Mouse (Mus musculus) MEL (cell line): ENCODE data around the gene Tcf7l2. TPM values are rescaled to one million over a fixed set of nuclear protein-coding genes. Genes with fewer than 3 reads are reported as not detected.
A peak's percentile ranks its signal among the peaks of the same experiment; 100 is the strongest.

Source experiments
- DNase-seq: peaks from one replicate; pipeline ENCODE4 v3.0.0; 2011; ENCODE audit warnings: low read depth, low spot score
- H3K27ac ChIP-seq: 2 replicates; pipeline ENCODE4 v1.5.1; 2012; ENCODE audit warnings: low read depth, mild to moderate bottlenecking, control low read depth, low read length, moderate library complexity; ENCODE audit not compliant: control insufficient read depth
- H3K27me3 ChIP-seq, 2 experiments: fragments of 150-350 bp in 1 of 2; sonication (generic) in 1 of 2; 2 replicates each; pipeline ENCODE4 v1.6.1; 2012; ENCODE audit warnings: low read length in 2 of 2, mild to moderate bottlenecking in 2 of 2, improper control_type of control experiment in 1 of 2, moderate library complexity in 1 of 2; ENCODE audit not compliant: insufficient read depth in 2 of 2, control insufficient read depth in 1 of 2
- H3K36me3 ChIP-seq, 2 experiments: 2 replicates each; pipeline ENCODE4 v1.6.1; 2012 to 2014; ENCODE audit warnings: low read length in 2 of 2, improper control_type of control experiment in 1 of 2, inconsistent platforms in 1 of 2, mild to moderate bottlenecking in 1 of 2; ENCODE audit not compliant: insufficient read depth in 2 of 2, control insufficient read depth in 1 of 2
- H3K4me1 ChIP-seq, 2 experiments: fragments of 150-350 bp in 1 of 2; sonication (generic) in 1 of 2; 2 replicates each; pipeline ENCODE4 v1.6.1; 2012; ENCODE audit warnings: low read length in 2 of 2, improper control_type of control experiment in 1 of 2, mild to moderate bottlenecking in 1 of 2; ENCODE audit not compliant: insufficient read depth in 2 of 2, control insufficient read depth in 1 of 2
- H3K4me3 ChIP-seq, 2 experiments: fragments of 150-350 bp in 1 of 2; sonication (generic) in 1 of 2; 2 replicates each; pipeline ENCODE4 v1.5.1; 2012; ENCODE audit warnings: low read depth in 2 of 2, low read length in 2 of 2, mild to moderate bottlenecking in 2 of 2, moderate library complexity in 2 of 2, control low read depth in 1 of 2, improper control_type of control experiment in 1 of 2; ENCODE audit not compliant: control insufficient read depth in 1 of 2, insufficient read depth in 1 of 2
- H3K79me2 ChIP-seq: 2 replicates; pipeline ENCODE4 v1.6.1; 2012; ENCODE audit warnings: mild to moderate bottlenecking, low read length, moderate library complexity; ENCODE audit not compliant: control insufficient read depth, poor library complexity, insufficient read depth
- H3K9ac ChIP-seq: 2 replicates; pipeline ENCODE4 v1.6.1; 2012; ENCODE audit warnings: low read depth, mild to moderate bottlenecking, control low read depth, low read length, moderate library complexity; ENCODE audit not compliant: control insufficient read depth, poor library complexity, severe bottlenecking
- H3K9me3 ChIP-seq: fragments of 150-350 bp; sonication (generic); replicated peaks from 2 replicates; pipeline ENCODE4 v1.6.1; 2012; ENCODE audit warnings: mild to moderate bottlenecking, low read length, improper control_type of control experiment, moderate library complexity; ENCODE audit not compliant: insufficient read depth
- BHLHE40 ChIP-seq: IDR thresholded peaks from 2 replicates; pipeline ENCODE4 v1.6.1; 2012; ENCODE audit warnings: low read depth, mild to moderate bottlenecking, inconsistent platforms, low read length, improper control_type of control experiment, borderline replicate concordance
- CHD2 ChIP-seq: IDR thresholded peaks from 2 replicates; pipeline ENCODE4 v1.6.1; 2011; ENCODE audit warnings: low read length, improper control_type of control experiment
- CTCF ChIP-seq, 3 experiments: IDR thresholded peaks in 2 of 3; conservative IDR thresholded peaks in 1 of 3; 2 replicates each; pipeline ENCODE4 v1.5.1; 2011 to 2012; ENCODE audit warnings: low read length in 3 of 3, low read depth in 2 of 3, mild to moderate bottlenecking in 2 of 3, improper control_type of control experiment in 1 of 3, inconsistent platforms in 1 of 3, mixed read lengths in 1 of 3, moderate library complexity in 1 of 3; ENCODE audit not compliant: control insufficient read depth in 1 of 3, insufficient read depth in 1 of 3, poor library complexity in 1 of 3, severe bottlenecking in 1 of 3
- ETS1 ChIP-seq: IDR thresholded peaks from 2 replicates; pipeline ENCODE4 v1.6.1; 2012; ENCODE audit warnings: low read depth, mild to moderate bottlenecking, inconsistent platforms, low read length, improper control_type of control experiment, moderate library complexity
- GABPA ChIP-seq: IDR thresholded peaks from 2 replicates; pipeline ENCODE4 v1.6.1; 2012; ENCODE audit warnings: low read depth, mild to moderate bottlenecking, inconsistent platforms, low read length, improper control_type of control experiment, moderate library complexity
- HCFC1 ChIP-seq: IDR thresholded peaks from 2 replicates; pipeline ENCODE4 v1.6.1; 2012; ENCODE audit warnings: low read depth, mild to moderate bottlenecking, inconsistent platforms, low read length, improper control_type of control experiment, moderate library complexity
- MAX ChIP-seq: IDR thresholded peaks from 2 replicates; pipeline ENCODE4 v1.6.1; 2011; ENCODE audit warnings: low read length, improper control_type of control experiment
- MXI1 ChIP-seq: IDR thresholded peaks from 2 replicates; pipeline ENCODE4 v1.6.1; 2011; ENCODE audit warnings: mild to moderate bottlenecking, low read depth, low read length, improper control_type of control experiment
- MYB ChIP-seq: IDR thresholded peaks from 2 replicates; pipeline ENCODE4 v1.6.1; 2011; ENCODE audit warnings: mild to moderate bottlenecking, low read depth, low read length, improper control_type of control experiment
- NRF1 ChIP-seq: IDR thresholded peaks from 2 replicates; pipeline ENCODE4 v1.6.1; 2014; ENCODE audit warnings: low read depth, mild to moderate bottlenecking, inconsistent platforms, low read length, improper control_type of control experiment, moderate library complexity; ENCODE audit not compliant: poor library complexity, insufficient read depth, severe bottlenecking
- POLR2A ChIP-seq, 2 experiments: IDR thresholded peaks; 2 replicates each; pipeline ENCODE4 v1.6.1; 2011 to 2012; ENCODE audit warnings: low read length in 2 of 2, mild to moderate bottlenecking in 2 of 2, control low read depth in 1 of 2, improper control_type of control experiment in 1 of 2, low read depth in 1 of 2, moderate library complexity in 1 of 2; ENCODE audit not compliant: control insufficient read depth in 1 of 2, insufficient read depth in 1 of 2, poor library complexity in 1 of 2
- RAD21 ChIP-seq: IDR thresholded peaks from 2 replicates; pipeline ENCODE4 v1.6.1; 2011; ENCODE audit warnings: mild to moderate bottlenecking, low read depth, low read length, improper control_type of control experiment
- TCF12 ChIP-seq: IDR thresholded peaks from 2 replicates; pipeline ENCODE4 v1.6.1; 2014; ENCODE audit warnings: low read depth, mild to moderate bottlenecking, inconsistent platforms, low read length, improper control_type of control experiment, moderate library complexity
- UBTF ChIP-seq: IDR thresholded peaks from 2 replicates; pipeline ENCODE4 v1.6.1; 2012; ENCODE audit warnings: low read depth, mild to moderate bottlenecking, inconsistent platforms, low read length, improper control_type of control experiment, moderate library complexity, borderline replicate concordance; ENCODE audit not compliant: insufficient read depth
- USF2 ChIP-seq, 2 experiments: IDR thresholded peaks; 2 replicates each; pipeline ENCODE4 v1.6.1; 2011 to 2012; ENCODE audit warnings: improper control_type of control experiment in 2 of 2, low read length in 2 of 2, borderline replicate concordance in 1 of 2, inconsistent platforms in 1 of 2, low read depth in 1 of 2, mild to moderate bottlenecking in 1 of 2; ENCODE audit not compliant: insufficient read depth in 1 of 2
- ZNF384 ChIP-seq: IDR thresholded peaks from 2 replicates; pipeline ENCODE4 v1.6.1; 2012; ENCODE audit warnings: low read depth, mild to moderate bottlenecking, inconsistent platforms, low read length, improper control_type of control experiment
- polyA plus RNA-seq, 2 experiments: library from polyadenylated mRNA; stranded (reverse) in 1 of 2; unstranded in 1 of 2; fragments of >175 nt in 1 of 2; fragments of >200 nt in 1 of 2; gene quantifications; 2 replicates each; pipeline versions ENCODE4 v1.2.1 to v1.2.4; 2012; ENCODE audit warnings: low replicate concordance in 2 of 2, low read depth in 1 of 2; ENCODE audit not compliant: insufficient read length in 2 of 2, insufficient read depth in 1 of 2, missing spikeins in 1 of 2
- total RNA-seq: library from RNA; depleted of rRNA; stranded (reverse); fragments of 300-350 nt; gene quantifications from 2 replicates; pipeline ENCODE4 v1.2.3, GENCODE M21; 2012

Gene Tcf7l2
- total and polyA plus RNA-seq, 3 experiments = 0.65 to 12.8 TPM; not detected in 1

GRCm38 (mm10) chr19:55956745-55957144, 215.1 kb downstream of the Tcf7l2 start:
- DNase-seq = no peak
- H3K9me3 ChIP-seq = no peaks in the 10 kb centered on the region; the same call in 1 of the 2 replicates
- H3K4me3 ChIP-seq = no peak overlapping the region
- no peaks in the 10 kb centered on the region for H3K27me3 ChIP-seq
- TF ChIP-seq GABPA (no peak), NRF1 (no peak), RAD21 (no peak), ZNF384 (peak; percentile 52; the same call in 1 of the 2 replicates), MXI1 (no peak)
- H3K27ac ChIP-seq = no peak overlapping the region
- no peaks in the 10 kb centered on the region for H3K36me3 ChIP-seq
- H3K9ac ChIP-seq = no peak overlapping the region
- H3K4me1 ChIP-seq = no peaks in the 10 kb centered on the region
- no peaks in the 10 kb centered on the region for H3K79me2 ChIP-seq

- no peak overlapping the region for H3K9ac ChIP-seq
- H3K9me3 ChIP-seq = no peaks in the 10 kb centered on the region; the same call in 1 of the 2 replicates
- H3K79me2 ChIP-seq = no peaks in the 10 kb centered on the region
- H3K27ac ChIP-seq = no peak overlapping the region
- no peaks in the 10 kb centered on the region for H3K36me3 ChIP-seq
- no peak overlapping the region for H3K4me3 ChIP-seq
- peaks cover 0 to 10% of the 10 kb centered on the region in 2 experiments for H3K27me3 ChIP-seq
- no peaks in the 10 kb centered on the region for H3K4me1 ChIP-seq
- no peak for DNase-seq
- TF ChIP-seq CHD2 (no peak), MAX (no peak), POLR2A (IDR thresholded peaks at IDR 0.05; ENCODE audit: control insufficient read depth in 1 of 2, insufficient read depth in 1 of 2, low read depth in 1 of 2, low read length in 2 of 2, poor library complexity in 1 of 2) (no peak), USF2 (IDR thresholded peaks at IDR 0.05; ENCODE audit: borderline replicate concordance in 1 of 2, insufficient read depth in 1 of 2, low read depth in 1 of 2, low read length in 2 of 2) (no peak), MYB (no peak), ETS1 (no peak), GABPA (no peak), MXI1 (no peak), HCFC1 (no peak), UBTF (no peak), BHLHE40 (no peak), TCF12 (no peak), CTCF (IDR thresholded peaks at IDR 0.05 in 2 of 3, conservative IDR thresholded peaks at IDR 0.05 in 1 of 3; ENCODE audit: control insufficient read depth in 1 of 3, insufficient read depth in 1 of 3, low read depth in 2 of 3, low read length in 3 of 3, poor library complexity in 1 of 3, severe bottlenecking in 1 of 3) (no peak)
- TF ChIP-seq, all 39 proteins: peak for 0
Measured at GRCm38 (mm10) chr19:55964421-55964820, 222.8 kb downstream of the Tcf7l2 start.
